Mouse (Mus musculus) kidney, adult 10 weeks (tissue): Measurements from ENCODE around the gene Pisd. TPM values are rescaled to one million over a fixed set of nuclear protein-coding genes. Genes with fewer than 3 reads are reported as not detected.

Source experiments
- polyA plus RNA-seq: library from polyadenylated mRNA; stranded (reverse); fragments of 350-450 nt; fragmentation: Illumina TruSeq; extraction: RNeasy Lipid Tissue Mini Kit (QIAGEN cat#74804); gene quantifications from one replicate; pipeline ENCODE4 v1.2.3, GENCODE M21; 2014; ENCODE audit warnings: low read depth, low replicate concordance

Pisd gene
- 9.1 TPM for polyA plus RNA-seq

DNA sequence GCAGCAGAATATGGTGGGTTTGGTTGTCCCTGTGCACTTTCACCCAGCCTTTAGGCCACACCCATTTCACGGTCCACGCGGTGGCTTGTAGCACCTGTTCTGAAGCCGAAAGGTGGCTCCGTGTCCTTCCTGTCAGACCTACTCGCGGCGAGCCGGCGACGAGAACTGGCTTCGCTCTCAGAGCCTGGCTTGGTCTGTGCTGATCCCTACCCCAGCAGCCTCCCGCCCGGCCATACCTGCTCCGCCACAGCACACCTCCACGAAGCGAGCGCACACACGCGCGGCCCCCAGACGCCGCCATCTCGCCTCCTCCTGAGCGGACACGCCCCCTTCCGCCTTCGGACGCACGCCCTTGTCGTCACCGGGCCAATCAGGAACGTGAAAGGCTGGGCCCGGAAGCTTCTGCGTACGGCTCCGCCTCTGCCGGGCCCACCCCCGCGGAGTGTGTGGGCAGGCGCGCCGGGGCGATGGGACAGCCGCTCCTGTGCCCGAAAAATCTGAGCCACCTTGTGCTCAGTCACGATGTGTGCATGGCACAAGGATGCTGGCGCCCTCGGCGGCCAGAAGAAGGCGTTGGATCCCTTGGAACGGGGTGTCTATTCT is at the start of gene Pisd:
Pisd (minus strand) TSS at position 334 of the 603 bp plus-strand sequence.

DNA sequence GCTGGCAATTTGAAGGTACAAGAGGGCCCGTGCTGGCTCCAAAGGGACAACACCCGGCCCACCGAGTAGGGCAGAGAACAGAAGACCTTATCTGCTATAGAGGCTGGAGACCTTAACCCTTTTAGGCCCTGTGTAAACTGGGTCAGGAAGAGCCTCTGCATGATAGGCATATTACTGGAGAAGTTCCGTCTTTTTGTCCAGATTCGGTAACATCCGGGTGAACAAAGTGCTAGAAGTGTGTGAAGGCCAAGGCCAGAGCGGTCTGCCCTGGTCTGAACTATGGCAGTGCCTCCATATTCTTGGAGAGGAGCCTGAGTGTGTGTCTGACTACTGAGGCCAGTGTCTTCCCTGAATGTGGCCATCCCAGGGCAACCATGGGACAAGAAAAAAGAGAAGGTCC is 41.6 kb upstream of the Pisd start, which contains the start of gene Gm20671:
Gm20671 (minus strand) TSS at position 101 of the 400 bp plus-strand sequence.

Other genes starting within 250 kb of the Pisd start
- gene Yes1, start 174.5 kb downstream of the Pisd start, polyA plus RNA-seq: 86.1 TPM
- not detected for gene Gm20671, start 41.5 kb upstream of the Pisd start, polyA plus RNA-seq
- 11.0 TPM for gene Prr14l, start 68.6 kb upstream of the Pisd start, polyA plus RNA-seq
- 36.9 TPM for gene Depdc5, start 78.1 kb upstream of the Pisd start, polyA plus RNA-seq
- 226 TPM for gene Ywhah, start 233.2 kb upstream of the Pisd start, polyA plus RNA-seq